Mouse (Mus musculus): Measurements from ENCODE around the gene Kif20b.
A peak's percentile ranks its signal among the peaks of the same experiment; 100 is the strongest.

The Kif20b gene

DNA sequence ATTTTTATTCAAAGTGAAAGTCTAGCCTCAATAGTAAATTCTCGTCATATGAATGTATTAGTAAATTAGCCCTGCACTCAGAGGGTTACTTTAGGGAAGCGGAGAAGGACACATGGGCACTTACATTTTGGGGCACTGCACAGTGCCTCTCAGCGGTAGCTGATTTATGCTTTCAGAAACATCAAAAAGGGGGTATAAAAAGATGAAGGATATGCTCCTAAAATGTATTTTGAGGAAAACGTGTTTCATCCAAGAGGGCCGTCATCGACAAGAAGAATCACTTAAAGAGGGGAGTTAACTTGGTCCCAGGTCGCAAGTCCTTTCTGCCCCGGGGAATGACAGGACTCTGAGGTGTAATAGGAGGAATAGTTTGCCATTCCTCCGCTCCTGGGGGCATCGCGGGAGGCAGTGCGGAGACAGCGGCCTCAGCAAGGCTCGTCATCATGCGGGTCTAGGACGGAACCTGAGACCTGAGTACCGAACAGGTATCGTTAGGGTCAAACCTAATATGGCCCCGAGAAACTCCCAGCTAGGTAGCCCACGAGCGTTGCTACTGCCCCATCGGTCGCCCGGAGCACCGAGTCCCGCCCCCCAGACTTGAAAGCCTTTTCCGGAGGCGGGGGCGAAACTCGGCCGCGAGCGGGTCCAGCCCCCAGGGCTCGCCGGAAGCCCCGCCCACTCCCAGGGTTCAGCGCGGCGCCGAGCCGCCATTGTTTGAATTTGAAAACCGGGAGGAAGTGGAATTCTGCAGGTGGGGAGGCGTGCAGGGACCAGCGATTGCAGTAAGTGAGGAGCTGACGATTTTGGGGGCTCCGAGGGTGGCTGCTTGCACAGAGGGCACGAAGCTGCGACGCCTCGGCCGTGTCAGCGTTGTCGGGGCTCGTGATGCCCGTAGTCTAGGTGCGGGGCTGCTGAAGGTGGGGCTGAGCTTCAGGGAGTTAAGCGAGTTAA, at the start of gene Kif20b:
Gene Kif20b, plus strand, starts transcription at position 710 of the 951 bp plus-strand sequence.
- peak; percentile 94 for DNase-seq (ENCODE audit: low spot score)

DNA sequence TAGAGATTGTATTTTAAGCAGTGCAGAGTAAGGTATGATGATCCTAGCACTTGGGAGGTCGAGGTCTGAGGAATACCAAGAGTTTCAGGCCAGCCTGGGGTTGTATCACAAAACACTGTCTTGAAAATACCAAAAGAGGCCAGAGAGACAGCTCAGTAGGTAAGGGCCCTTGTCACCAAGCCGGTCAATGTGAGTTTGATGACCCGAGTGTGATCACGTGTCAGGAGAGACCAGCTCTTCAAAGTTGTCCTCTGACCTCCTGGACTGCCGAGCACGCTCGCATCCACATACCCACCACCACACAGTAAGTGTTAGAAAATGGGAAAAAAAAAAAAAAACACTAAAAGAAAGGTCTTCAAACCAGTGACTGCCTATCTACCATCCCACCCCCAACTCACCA, 45.5 kb upstream of the Kif20b start:
- peak; percentile 46 for DNase-seq (ENCODE audit: low spot score)

DNA sequence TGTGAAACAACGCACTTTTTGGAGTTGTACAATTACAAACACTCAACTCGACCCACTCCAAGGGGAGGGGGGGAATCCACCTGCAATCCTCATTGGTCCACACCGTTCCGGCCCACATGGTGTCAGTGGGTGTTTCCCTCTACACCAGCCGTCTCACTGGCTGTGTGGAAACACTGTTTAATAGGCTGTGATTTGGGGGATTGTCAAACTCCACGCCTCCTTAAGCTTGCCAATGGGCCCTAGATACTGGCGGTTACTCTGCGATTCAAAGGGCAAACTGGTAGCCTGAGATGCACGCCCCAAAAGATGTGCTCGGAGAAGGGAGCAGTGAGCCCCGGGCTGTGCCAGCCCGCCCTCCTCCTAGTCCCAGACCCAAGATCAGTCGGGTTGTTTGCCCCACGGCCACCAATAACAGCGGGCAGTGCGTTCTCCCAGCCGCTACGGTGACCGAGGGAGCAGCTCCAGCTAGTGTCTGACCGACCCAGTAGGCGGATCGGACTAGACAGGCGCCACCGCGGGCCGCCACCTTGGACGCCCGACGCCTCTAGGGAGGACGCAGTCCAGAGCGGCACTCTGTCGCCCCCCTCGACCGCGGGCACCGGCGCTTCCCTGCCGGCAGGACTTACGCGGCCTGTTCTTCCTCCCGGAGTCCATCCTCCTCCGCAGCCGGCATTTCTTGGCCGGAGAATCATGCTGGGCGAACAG, 44.1 kb upstream of the Kif20b start:
- peak; percentile 85 for DNase-seq (ENCODE audit: low spot score)

DNA sequence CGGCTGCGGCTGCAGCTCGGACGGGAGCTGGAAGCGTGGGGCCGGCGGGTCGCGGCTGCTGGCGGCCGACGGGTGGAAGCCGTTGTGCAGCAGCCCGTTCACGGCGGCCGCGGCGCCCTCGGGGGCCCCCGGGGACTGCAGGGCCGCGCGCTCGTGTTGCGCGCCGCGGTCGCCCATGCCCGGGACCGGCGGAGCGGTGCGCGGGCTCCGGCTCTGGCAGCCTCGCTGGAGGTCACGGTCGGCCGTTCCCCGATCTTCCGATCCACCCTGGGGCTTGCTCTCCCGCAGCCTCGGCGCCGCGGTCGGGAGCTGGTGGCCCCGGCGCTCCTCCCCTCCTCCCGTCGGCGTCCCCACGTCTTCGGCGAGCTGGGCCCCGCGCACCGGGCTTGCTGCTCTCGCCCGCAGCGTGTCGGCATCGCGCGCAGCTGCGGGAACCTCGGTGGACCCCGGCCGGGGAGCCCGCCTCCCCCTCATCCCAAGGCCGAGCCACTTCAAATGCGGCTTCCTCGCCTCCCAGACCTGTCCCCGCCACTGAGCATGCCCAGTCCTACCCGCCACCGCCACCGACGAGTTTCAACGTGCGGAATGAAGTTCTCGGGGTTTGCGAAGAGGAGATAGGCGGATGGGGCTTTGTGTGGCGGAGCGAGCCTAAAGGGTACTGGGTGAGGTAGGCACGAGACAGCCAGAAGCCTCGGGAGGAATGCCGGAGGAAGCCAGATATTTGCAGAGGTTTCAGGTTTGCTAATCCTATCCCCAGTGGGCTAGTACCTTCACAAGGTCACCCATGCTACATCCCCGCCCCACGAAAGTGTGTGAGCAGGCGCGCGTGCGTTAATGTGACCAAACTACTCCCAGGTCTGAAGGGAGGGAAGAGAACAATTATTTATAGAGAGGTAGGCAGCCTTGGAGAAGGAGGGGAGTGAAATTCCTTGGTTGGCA, 43.3 kb upstream of the Kif20b start, which contains the start of gene Pank1:
Gene Pank1, minus strand, starts transcription at position 853 of the 939 bp plus-strand sequence.
- peak; percentile 77 for DNase-seq (ENCODE audit: low spot score)

DNA sequence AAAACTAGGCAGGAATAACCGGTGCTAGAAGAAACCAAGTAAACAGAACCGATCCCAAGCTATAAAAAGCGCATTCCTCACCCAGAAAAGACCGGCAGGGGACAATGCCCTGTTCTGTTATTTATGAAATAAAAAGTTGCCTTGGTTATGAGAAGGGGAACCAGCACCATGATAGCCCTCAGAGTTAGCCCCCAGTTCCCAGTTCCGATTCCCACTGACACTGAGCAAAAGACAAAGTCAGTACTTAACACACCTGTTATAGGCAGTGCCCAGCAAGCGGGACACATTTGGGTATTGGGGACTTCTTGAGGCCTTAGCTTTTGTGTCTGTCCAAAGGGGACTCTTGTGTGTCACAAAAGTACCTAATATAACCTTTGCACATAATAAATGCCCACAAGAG, 42.5 kb upstream of the Kif20b start:
- no peak for DNase-seq (ENCODE audit: low spot score)

DNA sequence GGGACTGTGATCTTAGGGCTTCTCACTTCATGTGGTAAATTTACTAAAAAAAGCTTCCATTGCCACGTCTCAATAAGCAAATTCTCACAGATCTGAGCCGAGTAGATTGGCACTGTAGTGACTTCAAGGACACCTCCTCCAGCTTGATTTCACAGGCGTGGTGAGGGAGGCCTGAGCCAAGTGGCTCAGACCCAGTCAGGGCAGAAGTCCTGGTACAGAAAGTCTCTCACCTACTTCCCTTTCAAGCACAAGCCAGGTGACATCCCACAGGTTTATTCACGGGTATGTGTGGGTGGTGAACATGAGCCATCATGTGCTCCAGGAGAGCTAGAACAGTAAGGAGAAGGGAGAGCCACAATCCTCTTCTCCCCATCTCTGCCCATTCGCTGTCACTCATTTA, 41.0 kb upstream of the Kif20b start:
- no peak for DNase-seq (ENCODE audit: low spot score)

DNA sequence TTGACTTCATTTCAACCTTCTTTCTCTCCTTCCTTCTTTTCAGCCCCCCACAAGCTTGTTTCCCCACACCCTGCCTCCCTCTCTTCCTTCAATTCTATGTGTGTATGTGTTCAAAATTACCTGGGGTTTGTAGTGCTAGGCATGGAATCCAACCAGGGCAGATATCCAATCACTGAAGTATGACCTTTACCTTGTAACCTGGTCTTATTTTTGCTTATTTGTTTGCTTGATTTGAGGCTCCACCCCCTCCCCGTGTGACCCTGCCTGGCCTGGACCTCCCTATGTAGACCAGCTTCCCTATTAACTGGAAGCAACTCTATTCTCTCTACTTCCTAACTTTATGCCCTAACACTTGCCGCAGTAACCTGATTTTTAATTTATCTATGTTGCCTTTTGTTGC, 39.7 kb upstream of the Kif20b start:
- no peak for DNase-seq (ENCODE audit: low spot score)

DNA sequence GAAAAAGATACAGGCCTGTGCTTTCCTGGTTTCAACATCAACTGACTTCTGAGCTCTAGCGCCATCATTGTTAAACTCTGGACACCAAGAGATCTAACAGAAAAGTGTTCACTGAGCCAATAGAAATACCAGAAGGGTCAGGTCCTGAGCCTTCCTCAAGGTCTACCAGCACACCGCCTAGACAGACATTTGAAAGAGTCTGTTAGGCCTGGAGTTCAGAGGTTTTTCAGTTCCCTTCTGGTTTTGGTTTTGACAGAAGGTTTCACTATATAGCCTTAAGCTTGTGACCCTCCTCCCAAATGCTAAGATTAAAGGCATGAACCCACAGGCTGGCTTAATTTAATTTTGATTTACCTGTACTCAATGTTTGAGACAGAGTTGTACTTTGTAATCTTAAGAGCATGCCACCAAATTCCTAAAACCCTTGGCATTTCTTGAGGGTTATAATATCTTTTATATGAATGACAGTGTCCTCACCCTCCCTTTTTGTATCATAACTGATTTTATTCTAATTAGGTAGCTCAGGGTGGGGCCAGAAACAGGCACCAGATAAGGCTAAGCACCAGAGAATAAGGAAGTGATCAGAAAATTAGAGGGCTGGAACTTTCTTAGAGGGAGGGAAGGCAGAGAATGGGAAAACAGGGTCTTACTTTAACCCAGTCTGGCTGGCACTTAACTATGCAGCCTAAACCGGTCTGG, 38.5 kb upstream of the Kif20b start:
- DNase-seq (ENCODE audit: low spot score) = no peak

DNA sequence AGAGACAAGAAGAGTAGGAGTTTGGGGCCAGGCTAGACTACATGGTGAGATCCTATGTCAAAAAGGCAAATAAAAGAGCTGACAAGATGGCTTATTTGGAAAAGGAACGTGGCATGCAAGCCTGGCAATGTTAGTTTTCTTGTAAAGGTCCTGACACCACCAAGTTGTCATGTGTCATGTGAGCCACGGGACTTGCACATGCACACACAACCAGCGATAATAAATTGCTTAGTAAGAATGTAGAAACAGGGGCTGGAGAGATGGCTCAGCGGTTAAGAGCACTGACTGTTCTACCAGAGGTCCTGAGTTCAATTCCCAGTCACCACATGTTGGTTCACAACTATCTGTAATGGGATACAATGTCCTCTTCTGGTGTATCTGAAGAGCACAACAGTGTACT, 35.8 kb upstream of the Kif20b start:
- no peak for DNase-seq (ENCODE audit: low spot score)

DNA sequence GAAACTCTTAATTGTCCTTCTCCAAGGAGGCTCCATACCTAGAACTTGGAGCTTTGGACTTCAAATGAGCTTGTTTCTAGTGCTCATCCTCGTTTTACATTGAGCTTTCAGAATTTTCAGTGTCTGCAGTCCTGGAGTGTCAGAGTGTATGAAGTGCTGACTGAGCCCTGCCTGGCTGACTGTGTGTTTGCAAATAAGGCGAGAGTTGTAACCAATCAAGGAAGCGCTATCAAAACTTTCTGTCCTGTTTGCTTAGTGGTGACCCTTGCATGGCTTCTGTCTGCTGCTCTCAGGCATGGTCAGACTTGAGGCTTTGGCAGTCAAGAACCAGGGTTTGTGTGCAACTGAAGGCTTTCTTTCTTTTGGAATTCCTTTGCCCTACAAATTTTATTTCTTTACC, 31.2 kb upstream of the Kif20b start:
- DNase-seq (ENCODE audit: low spot score) = peak; percentile 13

DNA sequence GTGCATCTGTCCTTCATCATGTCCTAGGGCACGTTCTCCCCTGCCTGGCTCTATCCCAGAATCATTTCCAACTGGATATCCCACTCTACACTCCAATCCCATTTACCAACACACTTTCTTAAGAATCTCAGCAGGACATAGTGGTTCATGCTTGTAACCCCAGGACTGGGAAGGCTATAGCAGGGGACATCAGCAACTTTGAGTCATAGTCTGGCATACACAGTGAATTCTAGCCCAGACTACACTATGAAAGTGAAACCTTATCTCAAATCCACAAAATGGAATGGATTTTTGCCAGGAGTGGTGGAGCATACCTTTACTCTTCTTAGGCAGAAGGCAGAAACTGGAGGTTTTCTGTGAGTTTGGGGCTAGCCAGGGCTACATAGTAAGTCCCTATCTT, 30.6 kb upstream of the Kif20b start:
- DNase-seq (ENCODE audit: low spot score) = no peak

DNA sequence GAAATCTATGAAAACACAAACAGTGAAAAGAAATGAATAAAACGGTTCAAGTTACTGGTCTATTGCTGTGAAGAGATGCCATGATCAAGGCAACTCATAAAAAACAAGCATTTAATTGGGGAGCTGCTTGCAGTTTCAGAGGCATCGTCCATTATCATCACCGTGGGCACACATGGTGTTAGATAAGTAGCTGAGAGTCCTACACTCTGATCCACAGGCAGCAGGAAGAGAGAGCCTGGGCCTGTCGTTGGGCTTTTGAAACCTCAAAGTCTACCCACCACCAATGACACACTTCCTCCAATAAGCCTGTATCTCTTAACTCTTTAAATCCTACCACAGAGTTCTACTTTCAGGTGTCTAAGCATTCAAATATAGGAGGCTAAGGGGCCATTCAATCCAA, 27.1 kb upstream of the Kif20b start:
- no peak for DNase-seq (ENCODE audit: low spot score)

DNA sequence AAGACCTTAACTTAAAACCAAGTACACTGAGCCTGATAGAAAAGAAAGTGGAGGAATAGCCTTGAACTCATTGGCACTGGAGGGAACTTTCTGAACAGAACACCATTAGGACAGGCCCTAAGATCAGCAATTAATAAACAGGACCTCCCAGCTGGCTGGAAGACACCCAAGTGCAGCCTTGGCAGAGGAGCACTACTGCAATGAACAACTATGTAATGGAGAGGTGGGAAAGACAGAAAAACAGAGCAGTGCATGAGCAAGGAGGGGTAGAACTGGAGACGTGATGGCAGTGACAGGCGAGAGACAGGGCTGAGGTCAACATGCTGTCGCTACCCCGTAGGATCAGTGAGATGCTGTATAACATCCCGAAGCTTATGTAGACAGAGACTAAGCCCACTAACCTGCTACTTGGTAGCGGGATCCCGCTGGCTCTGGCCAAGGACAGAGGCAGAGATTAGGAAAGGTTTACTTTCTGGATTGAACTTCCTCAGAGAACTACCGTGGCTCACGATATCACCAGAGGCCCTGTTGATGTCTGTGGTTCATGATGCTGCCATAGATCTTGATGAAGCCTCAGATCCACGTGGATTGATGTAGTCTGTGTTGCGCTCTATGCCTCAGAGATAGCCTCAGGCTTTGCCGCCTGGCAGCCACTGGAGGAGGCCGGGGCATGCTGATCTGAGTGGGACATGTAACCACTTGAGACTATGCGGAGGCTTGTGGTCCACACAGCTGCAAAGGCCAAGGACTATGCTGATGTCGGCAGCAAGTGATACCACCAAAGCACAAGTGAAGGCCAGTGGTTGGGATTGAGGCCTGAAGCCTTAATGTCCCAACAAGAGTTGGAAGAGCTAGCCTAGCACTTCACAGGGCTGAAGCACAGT, 24.8 kb upstream of the Kif20b start:
- DNase-seq (ENCODE audit: low spot score) = no peak

DNA sequence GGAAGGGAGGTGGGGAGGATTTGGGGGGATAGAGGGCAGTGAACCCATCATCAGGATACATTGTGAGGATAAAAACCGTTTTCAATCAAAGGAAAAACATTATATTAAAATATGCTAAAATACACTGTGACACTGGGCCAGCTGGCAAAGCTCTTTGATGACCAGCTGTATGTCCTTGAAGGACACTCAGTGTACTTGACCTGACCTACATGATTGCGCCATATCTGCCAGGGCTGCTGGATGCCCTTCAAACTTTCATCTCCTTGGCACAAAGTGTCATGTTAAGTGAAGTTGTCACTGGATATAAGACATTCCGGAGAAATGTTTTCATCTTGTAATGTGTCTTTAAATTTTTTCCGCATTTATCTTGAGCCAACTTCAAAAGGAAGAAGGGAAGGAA, 23.2 kb upstream of the Kif20b start:
- DNase-seq (ENCODE audit: low spot score) = no peak

DNA sequence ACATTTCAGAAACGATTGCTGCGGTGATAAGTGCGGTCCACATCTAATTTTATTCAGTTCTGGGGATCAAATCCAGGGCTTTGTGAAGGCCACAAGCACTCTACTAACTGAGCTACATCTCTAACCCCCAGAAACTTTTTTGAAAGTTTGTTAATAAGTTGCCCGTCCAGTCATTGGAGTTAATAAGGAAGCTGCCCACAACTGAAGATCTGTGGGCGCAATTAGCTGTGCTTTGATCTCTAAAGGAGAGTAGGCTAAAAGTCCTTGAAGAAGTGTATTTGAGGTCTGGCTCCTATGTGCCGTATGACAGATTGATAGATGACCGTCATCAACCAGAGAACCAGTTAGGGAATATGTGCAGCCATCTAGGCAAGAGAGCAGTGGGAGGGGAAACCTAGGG, 20.9 kb upstream of the Kif20b start:
- DNase-seq (ENCODE audit: low spot score) = no peak

DNA sequence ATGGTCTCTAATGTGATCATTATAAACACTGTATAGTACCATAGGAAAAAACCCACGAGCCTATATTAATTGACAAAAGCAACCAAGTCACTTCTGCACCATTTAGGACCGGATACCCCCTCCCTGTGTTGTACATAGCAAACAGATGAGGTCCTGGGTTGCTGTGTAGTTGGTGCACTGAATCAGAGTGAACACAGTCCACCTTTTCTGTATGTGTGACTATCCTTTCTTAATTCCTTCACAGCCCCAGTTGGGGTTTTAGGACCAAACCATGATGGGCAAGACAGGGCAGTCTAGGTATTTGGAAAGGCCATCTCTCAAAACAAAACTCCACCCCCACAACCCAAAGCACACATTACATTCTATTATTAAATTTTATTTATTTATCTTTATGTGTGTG, 20.4 kb upstream of the Kif20b start:
- no peak for DNase-seq (ENCODE audit: low spot score)

DNA sequence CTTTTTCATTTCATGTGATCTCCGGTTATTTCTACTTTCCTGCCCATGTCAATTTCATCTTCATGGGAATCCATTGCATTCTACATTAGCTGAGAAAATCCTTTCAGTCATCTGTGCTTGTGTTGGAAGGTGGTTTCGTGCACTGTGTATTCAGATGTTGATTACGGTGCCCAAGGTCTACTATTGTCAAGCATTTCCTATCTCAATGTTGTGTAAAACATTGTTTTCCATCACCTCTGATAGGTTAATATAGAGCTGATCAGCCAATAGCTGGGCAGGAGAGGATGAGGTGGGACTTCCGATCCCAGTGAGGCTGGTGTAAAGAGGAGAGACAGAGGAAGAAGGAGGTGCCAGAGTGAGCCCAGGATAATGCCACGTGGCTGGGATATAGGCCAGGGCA, 18.1 kb upstream of the Kif20b start:
- DNase-seq (ENCODE audit: low spot score) = no peak

DNA sequence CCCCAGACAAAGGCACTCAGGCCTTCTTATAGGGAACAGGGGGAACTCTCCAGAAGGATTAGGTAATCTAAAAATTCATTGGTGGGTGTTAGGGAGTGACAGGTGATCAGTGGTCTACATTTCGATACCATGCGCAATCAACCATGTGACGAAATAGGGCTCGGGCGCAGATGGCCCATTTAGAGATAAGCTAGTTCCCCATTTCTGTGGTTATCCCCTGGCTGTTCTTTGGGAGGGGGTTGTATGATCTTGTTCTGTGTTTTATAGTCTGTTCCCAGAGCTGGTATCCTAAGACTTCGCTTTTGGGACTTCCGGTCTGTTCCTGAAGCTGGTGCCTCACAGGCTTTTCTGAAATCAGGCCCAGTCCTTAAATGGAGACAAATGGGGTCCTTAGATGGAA, 16.7 kb upstream of the Kif20b start:
- no peak for DNase-seq (ENCODE audit: low spot score)

DNA sequence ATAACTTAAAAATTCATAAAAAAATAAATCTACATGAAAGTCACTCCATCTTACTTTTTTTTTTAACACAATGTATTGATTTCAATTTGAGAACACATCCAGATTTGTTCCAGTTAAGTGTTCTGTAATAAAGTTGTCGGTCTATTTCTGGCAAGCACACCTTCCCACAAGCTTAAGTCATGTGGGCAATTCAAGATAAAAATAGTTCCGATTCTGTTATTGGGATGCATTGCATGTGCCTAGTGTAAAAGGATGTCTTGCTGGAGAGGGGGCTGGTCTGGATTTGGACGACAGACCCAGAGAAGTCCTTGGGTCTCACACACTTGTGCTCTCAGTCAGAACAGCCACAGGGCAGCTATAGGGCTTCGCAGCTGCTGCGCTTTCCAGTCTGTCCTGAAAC, 15.4 kb upstream of the Kif20b start:
- DNase-seq (ENCODE audit: low spot score) = no peak

DNA sequence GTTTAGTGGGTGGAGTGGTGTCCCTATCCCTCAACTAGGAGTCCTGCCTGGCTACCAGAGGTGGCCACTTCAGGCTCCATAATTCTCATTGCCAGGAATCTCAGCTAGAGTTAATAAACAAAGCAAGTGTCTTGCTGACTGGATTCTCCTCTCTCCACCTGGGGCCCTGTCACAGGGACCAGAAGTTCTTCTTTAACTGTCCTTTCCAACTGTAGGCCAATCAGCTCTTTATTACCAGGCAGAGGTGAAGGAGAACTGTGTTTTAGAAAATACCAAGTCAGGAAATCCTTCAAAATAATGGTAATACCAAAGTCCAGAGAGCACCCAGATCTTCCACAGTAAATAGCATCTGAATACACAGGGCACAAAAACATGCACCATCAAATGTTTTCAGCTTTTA, 9.8 kb upstream of the Kif20b start:
- no peak for DNase-seq (ENCODE audit: low spot score)

DNA sequence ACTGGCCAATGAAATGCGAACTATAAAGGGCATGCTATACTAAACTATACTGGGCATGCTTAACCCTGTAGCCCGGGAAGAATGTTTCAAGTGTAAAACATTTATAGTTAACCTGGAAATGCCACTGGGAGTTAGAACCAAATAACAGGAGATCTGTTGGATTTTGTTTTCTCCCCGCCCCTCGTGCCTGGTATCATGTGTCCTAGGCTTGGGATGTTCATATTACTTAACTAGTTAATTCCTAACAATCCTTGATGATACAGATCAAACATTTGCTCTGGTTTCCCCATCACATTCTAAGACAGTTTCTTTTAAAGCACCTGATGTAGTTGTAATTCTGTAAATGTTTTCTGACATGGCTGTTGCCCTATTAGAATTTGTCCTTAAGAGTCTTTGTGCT, 2.1 kb upstream of the Kif20b start:
- DNase-seq (ENCODE audit: low spot score) = no peak

Measured in yolk sac, embryonic 10.5 days (tissue).